Mouse (Mus musculus): ENCODE results near the gene Tns3.

- TF ChIP-seq SMC3 (IDR thresholded peaks at IDR 0.05; ENCODE audit: low read depth, low read length) (no peak), CTCF (IDR thresholded peaks at IDR 0.05 in 2 of 3, conservative IDR thresholded peaks at IDR 0.05 in 1 of 3; ENCODE audit: control insufficient read depth in 1 of 3, insufficient read depth in 1 of 3, low read depth in 2 of 3, low read length in 3 of 3, poor library complexity in 1 of 3, severe bottlenecking in 1 of 3) (no peak), GABPA (IDR thresholded peaks at IDR 0.05; ENCODE audit: low read depth, low read length) (no peak), RAD21 (IDR thresholded peaks at IDR 0.05; ENCODE audit: low read depth, low read length) (no peak), ZMIZ1 (IDR thresholded peaks at IDR 0.05; ENCODE audit: low read depth, low read length) (no peak), HCFC1 (IDR thresholded peaks at IDR 0.05; ENCODE audit: low read depth, low read length) (no peak), BHLHE40 (IDR thresholded peaks at IDR 0.05; ENCODE audit: borderline replicate concordance, low read depth, low read length) (no peak), POLR2A (IDR thresholded peaks at IDR 0.05; ENCODE audit: control insufficient read depth in 1 of 2, insufficient read depth in 1 of 2, low read depth in 1 of 2, low read length in 2 of 2, poor library complexity in 1 of 2) (no peak), ZNF384 (IDR thresholded peaks at IDR 0.05; ENCODE audit: low read depth, low read length) (no peak), GATA1 (IDR thresholded peaks at IDR 0.05; ENCODE audit: low read depth, low read length) (no peak)
These were observed 57.2 kb downstream of the Tns3 start for GRCm38 (mm10) chr11:8607123-8607522.

Measured in MEL (cell line).